Mouse (Mus musculus) spleen, postnatal 10 days (tissue): ENCODE data around the gene Ugt1a6a.

ENCODE experiments used
- DNase-seq, 2 experiments: peaks; one replicate each; pipeline ENCODE4 v3.0.0; 2021 to 2022; ENCODE audit warnings: low spot score in 2 of 2

Gene Ugt1a6a

DNA sequence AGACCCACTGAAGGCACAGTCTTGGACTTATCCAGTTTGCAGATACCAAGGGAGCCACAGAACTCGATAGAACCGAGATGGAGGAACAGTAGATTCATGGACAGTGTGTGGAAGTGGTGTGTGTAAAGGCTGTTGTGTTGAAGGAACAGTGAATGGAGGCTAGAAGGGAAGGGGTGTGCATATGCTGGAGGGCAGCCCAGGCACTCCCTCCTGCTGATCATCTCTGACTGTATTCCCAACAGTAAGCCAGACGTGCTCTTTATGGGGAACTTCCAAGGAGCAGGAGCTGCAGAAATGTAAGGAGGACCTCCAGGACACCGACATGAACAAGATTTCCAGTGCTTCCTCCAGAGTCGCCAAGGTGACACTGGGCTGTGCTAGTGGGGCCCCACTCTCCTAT is 115.4 kb downstream of the Ugt1a6a start:
- DNase-seq: no peak

DNA sequence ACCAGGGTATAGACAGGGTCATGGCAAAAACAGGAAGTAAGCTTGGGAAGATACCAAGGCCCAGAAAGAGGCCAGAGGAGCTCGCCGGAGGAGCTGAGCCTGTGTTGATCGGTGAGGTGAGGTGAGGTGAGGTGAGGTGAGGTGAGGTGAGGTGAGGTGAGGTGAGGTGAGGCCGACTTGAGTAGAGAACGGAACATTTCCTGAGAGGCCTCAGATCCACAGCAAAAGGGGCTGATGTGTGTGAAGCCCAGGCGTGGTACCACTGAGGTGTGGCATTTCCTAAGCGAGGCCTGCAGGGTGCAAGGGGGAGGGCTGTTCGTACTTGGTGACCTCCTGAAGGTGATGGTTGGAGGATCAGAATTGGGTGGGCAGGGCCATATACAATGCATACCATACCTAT is 118.5 kb downstream of the Ugt1a6a start:
- no peak for DNase-seq

DNA sequence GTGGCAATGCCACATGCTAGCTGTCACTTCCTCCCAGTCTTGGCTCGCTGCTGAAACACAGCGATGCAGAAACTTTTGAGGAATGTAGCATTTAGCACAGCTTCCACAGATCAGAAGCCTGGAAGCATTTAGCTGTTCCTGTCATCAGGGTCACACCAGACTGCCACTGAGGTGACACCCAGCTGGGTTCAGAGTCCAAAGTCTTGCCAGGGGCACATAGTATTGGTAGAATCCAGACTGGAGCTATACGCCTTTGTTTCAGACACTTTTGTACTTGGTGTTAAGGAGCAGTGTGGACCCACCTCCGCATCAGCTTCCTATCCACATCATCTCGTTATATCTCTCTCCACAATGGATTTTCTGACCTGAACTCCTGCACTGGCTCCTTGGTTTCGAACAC is 118.9 kb downstream of the Ugt1a6a start:
- no peak for DNase-seq

DNA sequence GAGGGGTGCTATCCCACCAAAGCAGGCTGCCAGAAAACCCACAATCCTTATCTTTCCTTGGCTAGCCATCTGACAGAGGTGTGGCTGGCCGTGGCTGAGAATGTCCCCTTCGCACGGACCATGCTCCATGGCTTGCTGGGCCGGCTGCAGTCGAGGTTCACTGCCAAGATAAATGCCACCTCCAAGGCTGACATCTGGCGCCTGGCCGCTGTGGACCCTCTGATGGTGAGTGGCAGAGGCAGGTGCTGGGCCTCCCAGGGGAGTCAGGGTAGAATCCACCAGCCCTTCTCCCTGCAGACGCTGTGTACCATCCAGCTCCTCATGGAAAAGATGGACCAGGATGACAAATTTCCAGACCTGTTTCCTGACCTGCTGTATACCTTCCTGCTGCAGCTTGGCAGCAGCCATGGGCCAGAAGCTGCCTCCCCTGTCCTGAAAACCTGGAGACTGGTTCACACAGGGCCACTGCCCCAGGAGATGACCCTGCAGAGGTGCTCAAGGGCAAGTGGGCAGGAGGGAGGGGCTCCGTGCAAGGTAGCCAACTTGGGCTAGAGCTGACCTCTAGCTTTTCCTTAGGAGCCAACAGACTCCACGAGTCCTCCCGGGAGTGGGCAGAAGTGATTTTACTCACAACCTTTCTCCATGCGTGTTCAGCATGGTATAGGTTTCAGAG is 120.3 kb downstream of the Ugt1a6a start:
- no peak for DNase-seq

DNA sequence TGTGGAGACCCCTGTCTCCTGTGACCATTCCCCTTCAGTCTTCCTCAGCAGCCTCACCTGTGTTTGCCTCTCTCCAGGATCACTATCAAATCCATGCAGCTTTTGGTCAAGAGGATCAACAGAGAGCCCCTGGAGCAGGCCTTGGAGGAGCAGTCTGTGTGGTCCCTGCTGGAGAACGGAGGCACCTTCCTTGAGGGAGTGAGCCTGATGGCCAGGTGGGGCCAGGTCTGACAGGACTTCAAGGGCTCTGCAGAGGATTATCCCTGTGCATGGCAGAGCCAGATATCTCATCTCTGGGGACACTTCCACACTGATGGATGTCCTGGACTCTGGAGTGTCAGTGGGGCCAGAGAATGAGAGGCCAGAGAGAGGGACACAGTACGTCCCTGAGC is 120.9 kb downstream of the Ugt1a6a start:
- DNase-seq: no peak

DNA sequence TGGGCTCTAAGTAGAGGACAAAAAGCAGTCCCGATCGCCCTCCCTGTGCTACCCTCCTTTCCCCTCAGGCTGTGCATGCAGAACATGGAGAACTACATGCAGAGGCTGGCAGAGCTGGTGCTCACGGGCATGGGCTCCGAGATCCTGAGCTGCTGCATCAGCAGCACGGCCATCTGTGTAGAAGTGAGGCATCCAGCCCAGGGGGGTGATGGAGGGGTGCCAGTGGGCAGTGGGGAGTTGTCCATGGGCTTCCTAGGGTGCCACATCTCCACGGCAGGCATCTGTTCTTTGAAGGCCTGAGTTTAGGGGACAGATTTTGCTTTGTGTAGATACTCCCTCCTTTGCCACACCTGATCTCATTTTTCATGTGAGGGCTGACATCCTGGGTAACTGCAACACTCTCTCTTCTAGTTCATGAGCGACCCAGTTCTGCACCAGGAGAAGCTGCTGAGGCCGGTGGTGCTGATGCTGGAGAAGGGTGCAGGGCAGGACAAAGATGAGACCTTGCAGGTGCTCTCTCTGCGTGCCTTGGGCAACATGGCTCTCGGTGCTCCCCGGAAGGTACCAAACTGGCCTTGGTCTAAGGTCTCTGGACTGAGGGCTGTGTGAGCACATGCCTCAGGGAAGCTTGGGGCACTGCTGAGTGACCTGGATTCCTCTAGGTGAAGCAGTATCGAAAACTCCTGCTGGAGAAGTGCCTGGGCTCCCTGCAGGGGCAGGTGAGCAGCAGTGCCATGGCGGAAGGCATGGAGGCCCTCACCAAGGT is 121.6 kb downstream of the Ugt1a6a start:
- DNase-seq: no peak

DNA sequence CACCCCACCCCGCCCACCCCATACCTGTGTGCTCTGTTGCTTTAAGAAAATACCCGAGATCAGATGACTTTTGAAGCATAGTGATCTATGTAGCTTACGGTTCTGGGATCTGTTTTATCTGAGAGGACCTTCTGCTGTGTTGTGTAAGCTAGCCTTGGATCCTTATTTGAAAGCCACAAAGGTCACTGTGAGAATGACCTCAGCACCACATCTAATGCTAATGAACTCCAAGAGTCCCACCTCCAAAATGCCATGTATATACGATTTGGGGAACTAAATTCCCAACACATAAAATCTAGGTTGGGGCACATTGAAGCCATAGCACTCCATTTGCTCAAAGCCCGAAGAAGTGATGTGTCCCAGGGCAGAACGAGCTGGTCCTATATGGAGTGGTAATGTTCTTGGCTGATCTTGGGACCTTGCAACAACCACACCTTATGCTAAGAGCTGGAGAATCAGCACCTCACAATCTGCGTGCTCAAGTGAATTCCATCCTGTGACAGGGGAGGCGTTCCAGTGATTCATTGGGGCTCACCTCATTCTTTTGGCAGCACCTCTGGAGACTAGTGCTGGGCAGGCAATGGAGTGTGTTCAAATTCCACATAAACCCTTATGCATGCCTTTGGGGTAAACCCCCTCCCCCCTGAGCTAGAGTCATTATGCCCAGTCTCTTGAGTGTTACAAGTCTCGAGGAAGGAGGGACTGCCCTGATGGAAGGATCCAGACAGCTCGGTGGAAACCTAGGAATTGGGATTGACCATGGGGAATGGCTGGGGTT is 122.5 kb downstream of the Ugt1a6a start:
- DNase-seq: no peak

DNA sequence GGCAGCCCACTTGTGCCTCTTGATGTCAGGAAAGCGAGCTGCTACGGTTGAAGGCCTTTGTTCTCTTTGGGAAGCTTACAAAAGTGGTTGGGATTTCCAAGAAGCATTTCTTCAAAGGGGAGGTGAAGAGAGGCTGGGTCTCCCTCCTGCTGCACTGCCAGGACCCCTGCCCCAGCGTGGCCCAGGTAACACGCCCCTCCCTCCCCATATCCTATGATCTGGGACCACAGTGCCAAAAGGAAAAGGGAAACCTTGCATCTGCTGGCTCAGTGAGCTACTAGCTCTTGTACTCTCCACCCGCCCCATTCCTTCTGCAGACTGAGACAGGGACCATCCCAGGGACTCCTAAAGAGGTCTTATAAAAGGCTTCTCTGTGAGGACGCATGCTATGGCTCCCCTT is 123.1 kb downstream of the Ugt1a6a start:
- no peak for DNase-seq

DNA sequence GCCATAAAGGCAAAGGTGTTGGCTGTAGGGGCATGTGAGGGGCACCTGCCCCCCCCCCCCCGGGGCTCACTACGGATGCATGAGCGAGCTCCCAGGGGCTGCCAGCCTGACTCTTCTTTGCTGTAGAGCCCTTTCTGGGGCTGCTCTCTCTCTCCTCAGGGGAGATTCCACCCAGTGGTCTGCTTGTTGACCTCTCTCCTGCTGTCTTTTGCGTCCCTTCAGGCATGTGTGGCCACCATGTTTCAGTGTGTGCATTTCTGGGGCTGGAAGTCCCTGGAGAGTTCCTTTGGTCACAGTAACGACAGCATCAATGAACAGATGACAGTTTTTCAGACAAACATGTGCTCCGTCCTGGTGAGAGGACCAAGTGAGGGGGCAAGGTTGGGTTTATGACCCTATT is 123.8 kb downstream of the Ugt1a6a start:
- DNase-seq: no peak

DNA sequence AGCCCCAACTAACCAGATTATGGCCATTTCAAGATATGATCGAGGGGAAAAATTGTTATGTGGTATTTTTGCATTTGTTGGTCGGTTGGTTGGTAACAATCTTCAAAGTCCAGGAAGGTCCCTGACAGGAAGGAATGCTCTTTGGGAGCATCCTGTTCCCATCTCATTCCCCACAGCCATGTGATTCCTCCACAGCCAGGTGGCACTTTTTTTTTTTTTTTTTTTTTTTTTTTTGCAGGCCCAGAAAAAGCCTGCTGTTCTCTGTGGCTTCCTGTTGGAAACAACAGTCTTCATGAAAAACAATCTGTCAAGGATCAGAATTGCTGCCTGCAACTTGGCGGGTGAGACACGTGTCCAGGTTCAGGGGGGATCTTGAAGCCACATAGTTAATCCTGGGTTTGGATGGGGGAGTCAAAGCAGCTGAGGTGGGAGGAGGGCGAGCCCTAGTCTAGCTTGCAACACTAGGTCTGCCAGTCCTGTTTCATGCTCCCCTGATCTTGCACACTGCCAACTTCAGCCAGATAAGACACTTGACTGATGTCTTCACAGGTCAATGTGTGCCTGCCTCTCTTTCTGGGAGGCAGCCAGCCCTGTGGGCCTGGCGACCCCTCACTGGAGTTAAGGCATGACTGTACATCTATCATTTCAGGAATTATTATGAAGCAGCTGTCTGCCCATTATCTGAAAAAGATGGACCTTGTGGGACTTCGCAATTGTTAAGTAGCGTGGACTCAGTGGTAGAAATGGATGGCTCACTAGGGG is 124.5 kb downstream of the Ugt1a6a start:
- DNase-seq: no peak

DNA sequence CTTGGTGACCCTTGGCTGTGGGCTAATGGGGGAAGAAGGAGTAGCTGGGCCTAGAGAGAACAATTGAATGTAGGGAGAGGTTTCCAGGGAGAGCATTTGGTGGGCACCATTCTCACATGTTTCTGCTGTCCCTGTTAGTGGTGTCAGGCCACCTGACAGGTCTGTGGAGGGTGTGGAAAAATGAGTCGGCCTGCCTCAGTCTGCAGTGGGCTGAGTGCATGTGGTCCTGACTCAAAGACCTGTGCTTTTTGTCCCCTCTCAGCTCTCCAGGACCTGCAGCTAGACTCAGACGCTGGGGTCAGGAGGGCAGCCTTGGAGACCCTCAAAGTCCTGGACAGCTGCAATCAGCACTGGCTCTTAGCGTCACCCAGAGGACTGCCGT is 125.0 kb downstream of the Ugt1a6a start:
- DNase-seq: no peak

DNA sequence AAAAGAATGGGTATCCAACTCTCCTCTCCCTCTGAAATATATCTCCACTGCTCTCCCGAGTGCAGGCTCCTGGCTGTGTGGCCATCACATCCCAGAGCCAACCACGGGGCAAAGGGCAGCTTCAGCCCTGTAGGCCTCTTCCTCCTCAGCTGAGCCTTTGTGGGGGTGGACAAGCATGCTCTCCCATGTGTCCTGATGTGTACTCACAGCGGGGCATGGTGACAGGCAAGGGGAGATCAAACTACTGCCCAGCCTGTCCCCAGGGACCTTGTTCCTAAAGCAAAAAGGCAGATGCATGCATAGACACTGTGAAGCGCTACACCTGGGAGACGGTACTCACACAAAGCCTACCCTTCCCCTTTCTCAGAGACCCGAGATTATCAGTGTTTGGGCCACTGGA is 125.5 kb downstream of the Ugt1a6a start:
- no peak for DNase-seq

DNA sequence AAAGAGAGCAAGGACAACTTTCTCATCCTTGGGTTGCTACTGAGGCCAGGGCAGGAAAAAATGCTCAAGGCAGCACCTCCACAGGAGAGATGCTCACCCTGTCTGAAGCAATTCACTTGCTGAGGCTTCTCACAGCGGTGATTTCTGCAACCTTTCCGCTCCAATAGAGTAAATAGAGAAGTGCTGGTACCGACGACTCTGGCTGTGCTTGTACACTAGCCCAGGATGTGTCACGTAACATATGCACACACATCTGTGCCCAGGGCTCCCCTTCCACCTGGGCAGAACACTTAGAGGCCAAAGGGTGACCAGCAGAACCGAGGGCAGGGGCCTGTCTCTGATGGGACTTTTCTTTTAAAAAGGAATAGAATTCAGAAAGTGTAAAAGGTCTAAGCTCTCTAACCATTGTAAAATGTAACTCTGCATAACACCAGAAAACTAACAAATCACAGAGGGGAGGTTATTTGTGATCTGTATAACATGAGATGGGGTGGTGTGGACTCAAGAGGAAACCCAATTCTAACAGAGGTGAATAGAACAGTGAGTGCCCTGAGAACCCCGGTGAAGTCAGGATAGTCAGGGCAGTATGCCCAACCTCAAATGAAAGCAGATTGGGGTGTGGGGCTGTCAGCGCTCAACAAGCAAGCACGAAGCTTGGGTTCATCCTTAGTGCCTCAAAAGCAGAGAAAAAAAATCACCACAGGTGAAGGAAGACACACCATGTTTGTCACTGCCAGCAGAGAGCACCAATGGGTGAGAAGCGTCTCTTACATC is 126.2 kb downstream of the Ugt1a6a start:
- DNase-seq: no peak

DNA sequence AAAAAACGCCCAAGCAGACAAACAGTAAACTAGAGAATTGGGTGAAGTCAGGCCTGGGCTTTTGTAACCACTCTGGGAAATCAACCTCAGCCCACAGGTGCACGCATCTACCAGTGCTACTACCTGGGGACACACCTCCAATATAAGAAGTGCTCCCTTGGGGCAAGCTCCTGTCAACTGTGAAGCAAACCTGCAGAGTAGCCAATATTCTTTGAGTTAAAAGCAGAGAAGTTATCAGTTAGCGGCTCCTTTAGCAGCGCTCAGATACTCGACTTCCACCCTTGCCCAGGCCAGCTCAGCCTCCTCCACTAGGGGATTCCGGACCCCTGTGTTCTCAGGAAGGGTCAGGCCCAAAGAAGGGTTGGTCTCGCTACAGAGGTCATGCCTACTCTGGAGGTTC is 127.1 kb downstream of the Ugt1a6a start:
- no peak for DNase-seq

DNA sequence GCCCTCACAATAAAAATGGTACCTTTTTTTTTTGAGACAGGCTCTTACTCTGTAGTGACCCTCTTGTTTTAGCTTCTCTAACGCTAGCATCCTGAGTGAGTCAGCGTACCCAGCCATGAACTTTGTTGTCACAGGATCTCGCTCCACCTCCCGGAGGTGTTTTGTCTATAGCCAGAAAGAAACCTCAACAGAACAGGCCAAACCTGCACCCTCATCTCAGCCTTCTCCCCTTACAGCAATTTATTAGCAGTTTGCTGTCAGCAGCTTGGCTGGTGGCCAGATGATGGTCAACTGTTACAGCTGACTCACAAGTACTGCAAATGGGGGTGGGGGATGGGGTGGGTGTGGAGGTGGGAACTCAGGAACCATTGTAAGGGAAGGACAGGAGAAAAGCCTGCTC is 127.6 kb downstream of the Ugt1a6a start:
- DNase-seq: no peak

DNA sequence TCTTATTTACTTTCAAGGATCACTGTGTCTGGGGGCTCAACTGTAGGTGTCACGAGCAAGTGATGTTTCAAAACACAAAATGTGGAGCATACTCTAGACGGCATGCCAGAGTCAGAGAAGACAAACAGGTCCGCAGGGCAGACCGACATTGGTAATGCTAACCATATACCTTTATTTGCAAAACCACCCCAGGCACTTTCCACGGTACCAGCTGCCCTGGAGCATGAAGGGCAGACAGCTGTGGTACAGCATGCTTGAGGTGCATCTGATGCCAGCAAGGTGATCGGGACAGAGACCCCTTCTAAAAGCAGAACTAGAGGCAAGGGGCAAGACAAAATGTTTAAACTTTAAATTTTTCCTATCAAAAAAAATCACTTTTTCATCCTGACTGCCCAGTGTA is 128.4 kb downstream of the Ugt1a6a start:
- DNase-seq: no peak

DNA sequence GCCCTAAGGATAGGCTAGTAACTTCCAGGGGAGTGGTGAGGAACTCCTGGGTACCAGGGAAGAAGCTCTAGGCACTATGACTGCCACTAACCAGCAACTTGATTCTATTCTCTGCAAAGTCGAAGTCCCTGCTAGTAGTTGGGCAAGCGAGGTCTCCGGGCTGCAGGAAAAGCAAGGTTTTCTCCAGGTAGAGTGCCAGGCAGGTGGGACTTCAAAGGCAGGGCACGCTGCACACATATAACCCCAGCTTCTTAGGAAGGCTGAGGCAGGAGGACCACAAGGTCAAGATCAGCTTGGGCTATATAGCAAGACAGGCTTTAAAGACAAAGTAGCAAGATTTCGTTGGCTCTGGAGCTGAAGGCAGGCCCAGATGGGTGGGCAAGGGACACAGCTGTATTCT is 129.2 kb downstream of the Ugt1a6a start:
- no peak for DNase-seq

DNA sequence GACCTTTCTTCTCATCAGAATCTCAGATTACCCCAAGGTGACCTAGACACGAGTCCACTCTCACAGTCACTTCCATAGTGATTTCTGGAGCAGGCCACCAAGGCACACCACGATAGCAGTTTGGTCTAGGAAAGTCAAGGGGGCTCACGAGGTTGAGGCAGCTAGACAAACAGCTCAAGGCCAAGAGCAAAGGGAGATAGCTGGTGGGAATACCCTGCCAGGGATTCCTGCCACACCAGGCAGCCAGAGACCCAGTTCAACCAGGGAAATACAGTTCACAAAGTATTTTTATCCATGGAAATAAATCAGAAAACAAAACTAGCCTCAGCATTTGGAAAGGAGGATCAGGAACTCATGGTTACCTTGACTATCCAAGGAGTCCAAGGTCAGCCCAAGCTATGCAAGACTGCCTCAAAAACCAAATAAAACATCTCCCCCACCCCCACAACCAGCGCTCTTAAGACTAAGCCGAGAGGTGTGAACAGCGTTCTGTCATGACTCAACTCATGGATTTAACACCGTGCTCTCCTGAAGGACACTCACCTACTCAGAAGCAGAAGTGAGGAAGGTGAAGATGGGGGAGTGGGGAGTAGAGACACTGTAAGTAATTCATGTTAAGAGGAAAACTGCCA is 129.7 kb downstream of the Ugt1a6a start:
- DNase-seq: no peak

DNA sequence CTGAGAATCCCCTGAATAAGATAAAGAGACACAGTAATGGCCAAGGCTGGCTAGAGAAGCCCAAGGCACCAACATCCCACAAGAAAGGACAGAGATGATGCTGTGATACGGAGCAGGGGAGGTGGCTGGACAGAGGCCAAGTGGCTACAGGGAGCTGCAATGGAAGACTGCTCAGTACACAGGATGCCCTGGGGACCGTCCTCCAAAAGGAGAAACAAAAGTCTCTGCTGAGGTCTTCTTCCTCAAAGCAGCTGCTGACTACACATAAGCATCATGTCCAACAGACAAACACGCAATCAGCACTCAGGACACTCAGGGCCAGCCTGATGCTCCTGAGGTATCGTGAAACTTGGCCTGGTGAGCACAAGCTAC is 130.2 kb downstream of the Ugt1a6a start:
- no peak for DNase-seq

DNA sequence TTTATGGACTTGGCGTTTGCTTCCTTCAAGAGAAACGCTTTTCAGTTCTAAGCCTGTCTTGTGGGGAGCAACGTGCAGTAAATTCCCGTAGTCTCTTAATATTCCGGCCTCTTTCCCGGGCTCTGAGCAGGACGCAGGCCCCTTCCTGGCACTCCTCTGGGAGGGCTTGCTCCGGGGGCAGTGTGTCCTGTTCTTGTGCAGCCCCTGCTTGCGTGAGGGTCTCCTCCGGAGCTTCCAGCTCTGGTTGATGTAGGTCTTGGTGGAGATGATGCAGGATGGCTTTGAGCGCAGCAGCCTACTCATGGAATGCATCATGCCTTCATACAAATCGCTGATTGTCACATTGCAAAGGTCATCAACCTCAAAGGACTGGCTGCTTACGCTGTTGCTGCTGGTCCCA is 131.5 kb downstream of the Ugt1a6a start:
- DNase-seq: no peak

DNA sequence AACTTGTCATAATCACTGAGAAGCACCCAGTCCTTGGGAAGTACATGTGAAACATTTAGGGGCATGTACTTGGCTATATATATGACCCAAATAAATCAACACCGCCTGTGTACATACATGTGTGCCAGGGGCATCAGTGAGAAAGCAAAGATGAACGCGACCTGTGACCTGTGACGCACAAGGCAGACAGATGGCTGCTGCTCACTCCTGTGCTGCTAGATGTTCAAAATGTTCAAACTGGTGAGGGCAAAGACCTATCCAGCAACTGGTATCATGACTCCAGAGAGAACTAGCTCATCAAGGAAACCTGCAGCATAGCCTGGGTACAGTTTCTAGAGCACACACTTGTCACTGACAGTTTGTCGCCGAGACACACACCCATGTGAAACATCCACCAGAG is 132.9 kb downstream of the Ugt1a6a start:
- no peak for DNase-seq
